Mouse (Mus musculus) thymus, adult 2 months (tissue): Measurements from ENCODE around the gene Grk1.

Experiments used
- CTCF ChIP-seq: fragments of 200-500 bp; IDR thresholded peaks from 2 replicates; pipeline ENCODE4 v1.5.1; 2012; ENCODE audit warnings: mild to moderate bottlenecking, control low read depth, low read length, moderate library complexity, borderline replicate concordance; ENCODE audit not compliant: control insufficient read depth, poor library complexity, insufficient read depth; ENCODE audit errors: extremely low read depth
- POLR2A ChIP-seq: fragments of 200-500 bp; IDR thresholded peaks from 2 replicates; pipeline ENCODE4 v1.6.1; 2012; ENCODE audit warnings: mild to moderate bottlenecking, low read length, control low read depth, moderate library complexity; ENCODE audit not compliant: control insufficient read depth, poor library complexity, insufficient read depth; ENCODE audit errors: extremely low read depth

GRCm38 (mm10) chr8:13387728-13388127 is 17.2 kb upstream of the Grk1 start:
- no peak for TF ChIP-seq POLR2A
- no peak for TF ChIP-seq CTCF
